Mouse (Mus musculus) C2C12 (cell line): Measurements from ENCODE around the gene Rrbp1.

Source experiments
- CTCF ChIP-seq: IDR thresholded peaks from one replicate; pipeline ENCODE4 v1.5.1; 2011; ENCODE audit not compliant: control insufficient read depth, insufficient read depth, insufficient read length
- MYOG ChIP-seq: IDR thresholded peaks from one replicate; pipeline ENCODE4 v1.6.1; 2011; ENCODE audit not compliant: control insufficient read depth, insufficient read length; ENCODE audit errors: extremely low read depth

DNA sequence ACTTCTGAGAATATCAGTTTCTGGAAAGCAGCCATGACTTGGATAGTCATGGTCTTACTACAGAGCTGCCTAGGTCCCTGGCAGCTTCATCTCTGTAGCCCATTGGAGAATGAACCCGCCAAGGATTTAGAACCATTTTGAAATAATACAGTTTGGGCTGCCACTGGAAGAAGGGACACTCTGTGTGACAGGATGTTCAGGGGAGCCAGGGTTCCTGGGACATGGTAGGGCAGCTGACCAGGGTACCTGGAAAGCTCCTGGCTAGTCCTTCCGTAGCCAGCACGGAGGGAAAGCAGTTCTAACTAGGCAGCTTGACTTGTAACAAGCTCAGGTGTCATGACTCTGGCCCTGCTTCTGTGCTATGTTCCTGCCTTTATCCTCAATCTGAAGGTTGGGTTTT is 66.3 kb downstream of the Rrbp1 start:
- no peak for TF ChIP-seq CTCF
- no peak for TF ChIP-seq MYOG
